Mouse (Mus musculus) embryonic facial prominence, embryonic 15.5 days (tissue): ENCODE data around the gene Tmem41b. TPM values are rescaled to one million over a fixed set of nuclear protein-coding genes. Genes with fewer than 3 reads are reported as not detected.

Experiments
- ATAC-seq: fragments of 200-750 bp; cut with Nextera tagmentation; 2 replicates; pipeline ENCODE4 v1.8.0; 2017; ENCODE audit warnings: low read depth, moderate TSS enrichment; ENCODE audit not compliant: insufficient number of reproducible peaks, low FRiP score, low TSS enrichment
- H3K27ac ChIP-seq: fragments of 300-500 bp; sonication (generic); replicated peaks from 2 replicates; pipeline ENCODE4 v1.5.1; 2015; ENCODE audit warnings: mild to moderate bottlenecking, inconsistent platforms
- H3K27me3 ChIP-seq: fragments of 300-500 bp; sonication (generic); 2 replicates; pipeline ENCODE4 v1.6.1; 2015; ENCODE audit warnings: inconsistent platforms
- H3K36me3 ChIP-seq: fragments of 300-500 bp; sonication (generic); 2 replicates; pipeline ENCODE4 v1.6.1; 2015; ENCODE audit warnings: mild to moderate bottlenecking, inconsistent platforms
- H3K4me1 ChIP-seq: fragments of 300-500 bp; sonication (generic); 2 replicates; pipeline ENCODE4 v1.6.1; 2015; ENCODE audit warnings: inconsistent platforms
- H3K4me2 ChIP-seq: fragments of 300-500 bp; sonication (generic); replicated peaks from 2 replicates; pipeline ENCODE4 v1.6.1; 2015; ENCODE audit warnings: mild to moderate bottlenecking, inconsistent platforms
- H3K4me3 ChIP-seq: fragments of 300-500 bp; sonication (generic); replicated peaks from 2 replicates; pipeline ENCODE4 v1.5.1; 2015; ENCODE audit warnings: mild to moderate bottlenecking, inconsistent platforms
- H3K9ac ChIP-seq: fragments of 300-500 bp; sonication (generic); 2 replicates; pipeline ENCODE4 v1.6.1; 2015; ENCODE audit warnings: inconsistent platforms
- H3K9me3 ChIP-seq: fragments of 300-500 bp; sonication (generic); replicated peaks from 2 replicates; pipeline ENCODE4 v1.6.1; 2016; ENCODE audit warnings: inconsistent platforms
- WGBS: fragments of 180-500 bp; shearing (Covaris S2); methylation state at CpG from one replicate; pipeline ENCODE4 v1.1.7; 2015; 5-methylcytosine and 5-hydroxymethylcytosine counted together
- polyA plus RNA-seq: library from polyadenylated mRNA; unstranded; fragments of >200 nt; fragmentation: Nextera tagmentation; extraction: Ambion mirVana; gene quantifications from 2 replicates; pipeline ENCODE4 v1.2.1, GENCODE M21; 2015

The Tmem41b gene
- polyA plus RNA-seq, 1 experiment from 2014 or later, result 59.3 TPM

DNA sequence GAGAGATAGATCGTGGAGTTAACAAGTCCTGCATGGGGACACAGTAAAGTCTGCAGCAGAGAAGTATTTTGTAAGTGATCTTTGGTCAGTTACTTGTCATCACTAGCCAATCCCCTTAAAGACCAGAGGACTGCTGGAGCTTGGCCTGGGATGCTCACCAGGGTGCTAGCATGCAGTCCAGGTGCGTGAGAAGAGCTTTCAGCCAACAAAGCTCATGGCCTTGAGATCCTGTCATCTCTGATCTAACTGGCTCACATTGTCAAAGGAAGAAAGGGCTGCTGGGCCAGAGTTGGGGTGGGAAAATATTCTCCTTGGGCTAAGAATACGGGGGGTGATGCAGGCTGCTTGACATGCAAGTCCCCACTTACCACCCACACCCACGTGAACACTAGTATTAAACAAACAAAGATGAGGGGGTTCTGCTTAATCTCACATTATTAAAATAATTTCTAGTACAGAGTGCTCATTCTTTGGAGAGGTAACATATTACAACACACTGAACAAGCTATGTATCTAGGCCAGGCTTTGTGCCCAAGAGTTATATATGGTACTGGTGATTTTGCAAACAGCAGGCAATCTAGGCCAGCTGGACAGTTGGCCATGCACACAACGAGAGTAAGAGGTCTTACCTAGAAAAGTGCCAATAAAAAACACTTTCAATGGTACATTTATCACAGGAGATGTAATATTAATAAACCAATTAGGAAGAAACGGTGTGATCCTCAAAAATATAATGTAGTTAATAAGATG lies 10.6 kb downstream of the Tmem41b start:
- H3K4me1 ChIP-seq, result no peaks in the 10 kb centered on the region
- no peak overlapping the region for H3K4me3 ChIP-seq
- H3K9ac ChIP-seq, result no peak overlapping the region
- no peaks in the 10 kb centered on the region for H3K27me3 ChIP-seq
- H3K27ac ChIP-seq, result no peak overlapping the region
- H3K9me3 ChIP-seq, result no peaks in the 10 kb centered on the region
- no peak for ATAC-seq
- H3K36me3 ChIP-seq, result peaks cover 51% of the 10 kb centered on the region
- no peak overlapping the region for H3K4me2 ChIP-seq
- 88% methylated on average over 6 of the region's 6 CpGs for WGBS

DNA sequence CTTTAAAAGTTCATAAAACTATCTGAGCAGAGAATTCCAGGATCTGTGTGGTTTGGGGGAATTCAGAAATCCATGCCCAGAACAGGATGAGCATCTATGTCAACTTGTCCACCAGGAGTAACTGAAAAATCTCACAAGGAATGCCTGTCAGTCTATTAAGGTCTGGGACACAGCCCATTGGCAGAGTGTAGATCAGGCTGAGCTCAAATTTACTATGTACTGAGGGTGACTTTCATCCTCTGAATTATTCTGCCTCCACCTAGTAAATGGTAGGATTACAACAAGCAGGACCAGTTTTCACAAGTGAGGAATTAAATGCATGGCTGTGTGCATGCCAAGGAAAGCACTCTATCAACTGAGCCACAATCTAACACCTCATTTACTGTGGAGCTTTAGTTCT lies 17.2 kb downstream of the Tmem41b start:
- Histone ChIP-seq H3K4me3 (no peak overlapping the region), H3K27me3 (no peaks in the 10 kb centered on the region), H3K9ac (no peak overlapping the region), H3K27ac (peak overlapping the region; percentile 68), H3K4me2 (no peak overlapping the region), H3K36me3 (0 out of 2 replicates have a peak, but pooled peaks cover 2% of the 10 kb centered on the region), H3K4me1 (peaks cover 16% of the 10 kb centered on the region), H3K9me3 (no peaks in the 10 kb centered on the region)
- peak; percentile 55; the same call in 1 of the 2 replicates for ATAC-seq

DNA sequence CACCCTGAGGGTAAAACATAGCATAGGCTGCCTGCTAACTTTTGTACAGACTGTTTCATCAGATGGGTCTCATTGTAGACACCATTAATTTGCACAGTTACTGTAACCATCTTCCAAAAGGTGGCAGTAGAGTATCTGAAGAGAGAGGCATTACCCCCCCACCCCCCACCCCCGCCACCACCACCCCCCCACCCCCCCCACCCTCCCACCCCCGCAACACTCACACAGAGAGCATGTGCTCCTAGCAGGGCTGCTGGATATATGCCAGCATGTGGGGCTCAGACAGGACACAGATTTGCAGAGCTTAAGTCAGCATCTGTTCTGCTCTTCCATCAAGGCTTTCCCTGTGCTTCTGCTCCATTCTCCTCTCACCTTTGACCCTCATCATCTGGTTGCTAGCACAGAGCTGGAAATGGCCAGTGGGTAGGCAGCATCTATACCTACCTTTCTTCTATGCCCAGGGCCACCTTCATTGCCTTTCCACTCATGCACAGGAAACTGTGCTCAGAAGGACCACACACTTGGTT lies 17.7 kb downstream of the Tmem41b start:
- Histone ChIP-seq H3K9me3 (no peaks in the 10 kb centered on the region), H3K4me1 (peaks cover 16% of the 10 kb centered on the region), H3K27me3 (no peaks in the 10 kb centered on the region), H3K4me3 (no peak overlapping the region), H3K4me2 (no peak overlapping the region), H3K27ac (peak overlapping the region; percentile 68), H3K36me3 (0 out of 2 replicates have a peak, but pooled peaks cover 2% of the 10 kb centered on the region), H3K9ac (no peak overlapping the region)
- 0% methylated on average over 2 of the region's 2 CpGs for WGBS
- peak; percentile 78 for ATAC-seq

GRCm38 (mm10) chr7:109967805-109968579 lies 18.7 kb downstream of the Tmem41b start:
- H3K9ac ChIP-seq, result no peak overlapping the region
- WGBS, result 69% methylated on average over 11 of the region's 11 CpGs
- H3K4me2 ChIP-seq, result no peak overlapping the region
- H3K4me1 ChIP-seq, result peaks cover 18% of the 10 kb centered on the region
- no peaks in the 10 kb centered on the region for H3K27me3 ChIP-seq
- no peak overlapping the region; the same call in 1 of the 2 replicates for H3K27ac ChIP-seq
- H3K4me3 ChIP-seq, result no peak overlapping the region
- H3K36me3 ChIP-seq, result 0 out of 2 replicates have a peak, but pooled peaks cover 2% of the 10 kb centered on the region
- ATAC-seq, result no peak
- no peaks in the 10 kb centered on the region for H3K9me3 ChIP-seq

GRCm38 (mm10) chr7:109965658-109966057 lies 21.1 kb downstream of the Tmem41b start:
- Histone ChIP-seq H3K9me3 (no peaks in the 10 kb centered on the region), H3K36me3 (no peaks in the 10 kb centered on the region), H3K9ac (no peak overlapping the region), H3K27me3 (no peaks in the 10 kb centered on the region), H3K27ac (no peak overlapping the region), H3K4me3 (no peak overlapping the region), H3K4me1 (peaks cover 35% of the 10 kb centered on the region), H3K4me2 (no peak overlapping the region)
- ATAC-seq, result no peak

DNA sequence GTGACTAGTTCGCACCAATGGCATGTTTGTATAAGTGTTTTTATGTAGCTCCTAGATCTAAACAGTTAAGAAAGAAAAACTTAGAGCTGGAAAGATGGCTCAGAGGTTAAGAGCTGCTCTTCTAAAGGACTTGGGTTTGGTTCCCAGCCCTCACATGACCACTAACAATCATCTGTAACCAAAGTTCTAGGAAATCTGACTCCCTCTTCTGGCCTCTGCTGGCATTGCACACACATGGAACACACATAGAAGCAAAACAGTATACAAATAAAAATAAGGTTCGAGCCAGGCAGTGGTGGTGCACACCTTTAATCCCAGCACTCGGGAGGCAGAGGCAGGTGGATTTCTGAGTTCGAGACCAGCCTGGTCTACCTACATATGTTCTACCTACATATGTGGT lies 23.0 kb downstream of the Tmem41b start:
- ATAC-seq, result no peak
- 92% methylated on average over 4 of the region's 4 CpGs for WGBS
- H3K36me3 ChIP-seq, result no peaks in the 10 kb centered on the region
- no peak overlapping the region for H3K9ac ChIP-seq
- H3K9me3 ChIP-seq, result no peaks in the 10 kb centered on the region
- H3K27me3 ChIP-seq, result no peaks in the 10 kb centered on the region
- H3K4me3 ChIP-seq, result no peak overlapping the region
- peaks cover 38% of the 10 kb centered on the region for H3K4me1 ChIP-seq
- no peak overlapping the region for H3K27ac ChIP-seq
- H3K4me2 ChIP-seq, result no peak overlapping the region

- no peaks in the 10 kb centered on the region for H3K9me3 ChIP-seq
- H3K36me3 ChIP-seq, result no peaks in the 10 kb centered on the region
- 44% methylated on average over 4 of the region's 4 CpGs for WGBS
- H3K9ac ChIP-seq, result no peak overlapping the region
- ATAC-seq, result no peak
- H3K4me2 ChIP-seq, result no peak overlapping the region
- peaks cover 37% of the 10 kb centered on the region for H3K4me1 ChIP-seq
- H3K4me3 ChIP-seq, result no peak overlapping the region
- peak overlapping the region; percentile 40; the same call in 1 of the 2 replicates for H3K27ac ChIP-seq
- H3K27me3 ChIP-seq, result no peaks in the 10 kb centered on the region
These were observed 24.1 kb downstream of the Tmem41b start for GRCm38 (mm10) chr7:109962596-109962995.

DNA sequence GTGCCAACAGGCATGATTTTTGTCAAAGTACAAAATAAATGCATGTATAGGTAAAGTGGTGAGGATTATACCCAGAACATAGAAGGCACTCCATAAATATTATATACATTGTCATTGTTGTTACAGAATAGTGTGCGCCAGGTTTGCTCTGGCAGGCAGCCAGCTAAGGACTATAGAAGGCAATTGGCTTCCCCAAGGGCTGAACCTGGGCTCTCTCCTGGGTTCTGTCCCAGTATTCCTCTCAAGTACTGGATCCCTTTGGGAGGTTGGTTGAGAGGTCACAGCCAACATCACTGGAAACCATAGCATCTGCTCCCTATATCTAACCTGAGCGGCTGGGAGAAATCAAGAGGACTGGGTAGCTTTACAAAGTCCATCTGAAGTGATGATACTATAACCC lies 25.2 kb downstream of the Tmem41b start:
- no peaks in the 10 kb centered on the region for H3K27me3 ChIP-seq
- no peaks in the 10 kb centered on the region for H3K9me3 ChIP-seq
- H3K9ac ChIP-seq, result no peak overlapping the region
- peaks cover 41% of the 10 kb centered on the region for H3K4me1 ChIP-seq
- no peak overlapping the region for H3K4me3 ChIP-seq
- WGBS, result 61% methylated on average over 2 of the region's 2 CpGs
- ATAC-seq, result no peak
- peak overlapping the region; percentile 40; the same call in 1 of the 2 replicates for H3K27ac ChIP-seq
- H3K36me3 ChIP-seq, result no peaks in the 10 kb centered on the region
- H3K4me2 ChIP-seq, result no peak overlapping the region

DNA sequence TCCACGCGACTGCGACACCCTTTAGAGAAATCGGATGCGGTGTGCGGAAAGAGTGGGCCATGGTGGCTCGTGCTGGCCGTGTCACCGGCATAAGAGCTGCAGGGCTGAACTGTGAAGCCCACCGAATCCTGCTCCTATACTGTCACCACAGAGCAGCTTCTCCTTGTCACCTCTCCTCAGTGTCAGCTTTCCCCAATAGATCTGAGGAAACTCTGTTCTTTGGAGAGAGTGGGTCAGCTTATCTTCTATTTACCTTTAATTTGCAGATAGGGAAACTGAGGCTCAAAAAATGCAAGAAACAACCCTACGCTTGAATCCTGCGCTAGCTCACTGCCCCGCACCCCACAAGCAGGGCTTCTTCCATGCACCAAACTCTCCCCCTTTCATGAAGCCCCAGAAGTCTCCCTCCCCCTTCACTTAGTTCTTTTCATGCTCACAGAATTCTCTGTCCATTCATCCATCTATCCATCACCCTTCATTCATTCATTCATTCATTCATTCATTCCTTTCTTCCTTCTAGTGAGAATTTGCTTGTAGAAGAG lies 26.0 kb downstream of the Tmem41b start:
- Histone ChIP-seq H3K27me3 (no peaks in the 10 kb centered on the region), H3K9me3 (no peaks in the 10 kb centered on the region), H3K36me3 (no peaks in the 10 kb centered on the region), H3K4me2 (peak overlapping the region; percentile 75), H3K27ac (peak overlapping the region; percentile 87), H3K4me1 (peaks cover 41% of the 10 kb centered on the region), H3K4me3 (peak overlapping the region; percentile 57), H3K9ac (peak overlapping the region; percentile 68)
- 9% methylated on average over 13 of the region's 13 CpGs for WGBS
- peak; percentile 49 for ATAC-seq

DNA sequence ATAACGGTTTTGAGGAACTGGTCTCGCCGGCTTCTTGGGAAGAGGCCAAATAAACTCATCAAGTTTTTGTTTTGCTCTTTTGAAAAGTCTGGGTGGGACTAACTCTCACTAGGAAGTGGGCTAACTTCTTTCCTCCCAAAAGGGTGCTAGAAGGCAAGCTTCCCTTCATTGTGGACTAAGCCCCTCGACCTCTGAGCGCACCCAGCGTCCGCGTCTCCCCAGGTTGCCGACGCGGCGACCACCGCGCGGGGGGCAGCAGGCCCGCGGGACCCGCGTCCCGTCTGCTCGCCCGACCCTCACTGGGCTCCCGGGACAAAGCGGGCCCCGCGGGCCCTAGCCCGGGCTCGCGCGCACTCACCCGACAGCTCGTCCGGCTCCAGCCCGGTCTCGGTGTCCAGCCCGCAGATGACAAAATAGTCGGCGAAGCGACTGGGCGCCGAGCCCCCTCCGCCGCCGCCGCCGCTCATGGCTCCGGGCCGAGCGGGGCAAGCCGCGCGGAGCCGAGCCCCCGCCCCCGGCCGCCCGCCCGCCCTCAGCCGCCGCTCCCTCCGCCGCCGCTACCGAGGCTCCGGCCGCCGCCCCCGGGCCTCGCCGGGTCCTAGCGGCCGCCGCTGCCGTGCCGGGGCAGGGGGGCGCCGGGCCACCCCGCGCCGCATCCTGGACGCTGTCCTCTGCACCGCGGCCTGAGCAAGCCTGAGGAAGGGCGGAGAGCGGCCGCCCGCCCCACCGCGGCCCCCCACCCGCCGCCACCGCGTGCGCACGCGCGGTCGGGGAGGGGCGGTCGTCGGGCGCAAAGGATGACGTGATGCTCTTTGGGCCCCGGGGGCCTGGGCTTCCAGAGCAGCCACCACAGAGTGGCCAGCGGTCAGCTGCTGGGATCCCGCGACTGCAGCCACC lies 26.8 kb downstream of the Tmem41b start, which contains the start of gene Dennd5a:
Gene Dennd5a (minus strand): TSS at position 755 of the 897 bp plus-strand sequence.
- H3K27ac ChIP-seq, result peak within 1 kb of the TSS; percentile 87
- H3K4me2 ChIP-seq, result peak within 1 kb of the TSS; percentile 75
- H3K4me1 ChIP-seq, result peaks cover 44% of the 10 kb centered on the region
- H3K27me3 ChIP-seq, result no peaks in the 10 kb centered on the region
- no peaks in the 10 kb centered on the region for H3K9me3 ChIP-seq
- WGBS, result under 1% methylated on average over 77 of the region's 107 CpGs
- peak within 1 kb of the TSS; percentile 57 for H3K4me3 ChIP-seq
- no peaks in the 10 kb centered on the region for H3K36me3 ChIP-seq
- H3K9ac ChIP-seq, result peak within 1 kb of the TSS; percentile 68
- peak; percentile 91 for ATAC-seq
